Mouse (Mus musculus) CH12.LX (cell line): ENCODE results near the gene Pax5. TPM values are rescaled to one million over a fixed set of nuclear protein-coding genes. Genes with fewer than 3 reads are reported as not detected.

Experiments used
- DNase-seq: peaks from one replicate; pipeline ENCODE4 v3.0.0-alpha.2; 2013; ENCODE audit errors: extremely low read depth
- H3K27ac ChIP-seq: 2 replicates; pipeline ENCODE4 v1.5.1; 2012; ENCODE audit warnings: low read depth, mild to moderate bottlenecking, control low read depth, moderate library complexity; ENCODE audit not compliant: insufficient read depth
- H3K27me3 ChIP-seq: replicated peaks from 2 replicates; pipeline ENCODE3; 2012; ENCODE audit warnings: inconsistent platforms
- H3K36me3 ChIP-seq, 2 experiments: replicated peaks in 1 of 2; 2 replicates each; pipeline versions ENCODE3 to v1.6.1; 2012; ENCODE audit warnings: inconsistent platforms in 1 of 2, low read length in 1 of 2, mild to moderate bottlenecking in 1 of 2, mixed read lengths in 1 of 2, moderate library complexity in 1 of 2; ENCODE audit not compliant: control insufficient read depth in 1 of 2, insufficient read depth in 1 of 2
- H3K4me1 ChIP-seq, 2 experiments: 2 replicates each; pipeline ENCODE4 v1.6.1; 2012; ENCODE audit warnings: inconsistent platforms in 1 of 2, moderate library complexity in 1 of 2; ENCODE audit not compliant: insufficient read depth in 2 of 2, control insufficient read depth in 1 of 2
- H3K4me2 ChIP-seq: 2 replicates; pipeline ENCODE4 v1.6.1; 2012; ENCODE audit warnings: low read depth, mild to moderate bottlenecking, control low read depth; ENCODE audit not compliant: poor library complexity, insufficient read depth, severe bottlenecking
- H3K4me3 ChIP-seq, 3 experiments: fragments of 150-350 bp in 1 of 3; sonication (generic) in 1 of 3; replicated peaks in 1 of 3; 2 replicates each; pipeline versions ENCODE3 to v1.5.1; 2011 to 2012; ENCODE audit warnings: low read depth in 2 of 3, low read length in 2 of 3, mild to moderate bottlenecking in 2 of 3, moderate library complexity in 2 of 3, control low read depth in 1 of 3, improper control_type of control experiment in 1 of 3, inconsistent platforms in 1 of 3, mixed read lengths in 1 of 3; ENCODE audit not compliant: poor library complexity in 1 of 3
- H3K79me2 ChIP-seq: replicated peaks from 2 replicates; pipeline ENCODE4 v1.6.1; 2012; ENCODE audit warnings: mild to moderate bottlenecking, moderate library complexity; ENCODE audit not compliant: control insufficient read depth, poor library complexity, insufficient read depth, severe bottlenecking; ENCODE audit errors: extremely low read depth
- H3K9ac ChIP-seq: 2 replicates; pipeline ENCODE4 v1.6.1; 2012; ENCODE audit warnings: low read depth, mild to moderate bottlenecking, control low read depth, moderate library complexity; ENCODE audit not compliant: insufficient read depth
- H3K9me3 ChIP-seq: replicated peaks from 2 replicates; pipeline ENCODE3; 2012; ENCODE audit warnings: low read length, inconsistent platforms, mixed read lengths
- CHD1 ChIP-seq: IDR thresholded peaks from 2 replicates; pipeline ENCODE4 v1.6.1; 2012; ENCODE audit warnings: low read depth, low read length, improper control_type of control experiment, inconsistent platforms
- CTCF ChIP-seq, 2 experiments: IDR thresholded peaks in 1 of 2; conservative IDR thresholded peaks in 1 of 2; 2 replicates each; pipeline ENCODE4 v1.5.1; 2011 to 2012; ENCODE audit warnings: low read depth in 2 of 2, low read length in 2 of 2, improper control_type of control experiment in 1 of 2, inconsistent platforms in 1 of 2, mild to moderate bottlenecking in 1 of 2, moderate library complexity in 1 of 2
- E2F4 ChIP-seq: IDR thresholded peaks from 2 replicates; pipeline ENCODE4 v1.6.1; 2011; ENCODE audit warnings: low read depth, low read length, improper control_type of control experiment; ENCODE audit not compliant: insufficient replicate concordance
- ELF1 ChIP-seq: IDR thresholded peaks from 2 replicates; pipeline ENCODE4 v1.6.1; 2014; ENCODE audit warnings: low read depth, mild to moderate bottlenecking, inconsistent platforms, low read length, improper control_type of control experiment
- ETS1 ChIP-seq: conservative IDR thresholded peaks from 2 replicates; pipeline ENCODE4 v1.6.1; 2012; ENCODE audit warnings: low read depth, mild to moderate bottlenecking, inconsistent platforms, low read length, improper control_type of control experiment, moderate library complexity
- GABPA ChIP-seq: IDR thresholded peaks from 2 replicates; pipeline ENCODE4 v1.6.1; 2012; ENCODE audit warnings: low read depth, low read length, improper control_type of control experiment, inconsistent platforms; ENCODE audit not compliant: insufficient replicate concordance
- IRF4 ChIP-seq: IDR thresholded peaks from 2 replicates; pipeline ENCODE4 v1.6.1; 2014; ENCODE audit warnings: low read depth, mild to moderate bottlenecking, inconsistent platforms, low read length, improper control_type of control experiment
- MAX ChIP-seq: IDR thresholded peaks from 2 replicates; pipeline ENCODE4 v1.6.1; 2011; ENCODE audit warnings: low read length, improper control_type of control experiment
- MEF2A ChIP-seq: IDR thresholded peaks from 2 replicates; pipeline ENCODE4 v1.6.1; 2014; ENCODE audit warnings: low read depth, mild to moderate bottlenecking, inconsistent platforms, low read length, improper control_type of control experiment, borderline replicate concordance
- MXI1 ChIP-seq: IDR thresholded peaks from 2 replicates; pipeline ENCODE4 v1.6.1; 2011; ENCODE audit warnings: mild to moderate bottlenecking, low read depth, low read length, improper control_type of control experiment
- PAX5 ChIP-seq: IDR thresholded peaks from 2 replicates; pipeline ENCODE4 v1.6.1; 2012; ENCODE audit warnings: low read length, inconsistent platforms, mixed read lengths
- RAD21 ChIP-seq: IDR thresholded peaks from 2 replicates; pipeline ENCODE4 v1.6.1; 2011; ENCODE audit warnings: low read depth, mild to moderate bottlenecking, low read length, improper control_type of control experiment, moderate library complexity
- TBP ChIP-seq: conservative IDR thresholded peaks from 2 replicates; pipeline ENCODE4 v1.6.1; 2011; ENCODE audit warnings: low read depth, low read length, improper control_type of control experiment
- USF2 ChIP-seq: conservative IDR thresholded peaks from 2 replicates; pipeline ENCODE4 v1.6.1; 2011; ENCODE audit warnings: low read depth, low read length, improper control_type of control experiment
- ZC3H11A ChIP-seq: IDR thresholded peaks from 2 replicates; pipeline ENCODE4 v1.6.1; 2012; ENCODE audit warnings: low read depth, mild to moderate bottlenecking, inconsistent platforms, low read length, improper control_type of control experiment
- ZNF384 ChIP-seq: IDR thresholded peaks from 2 replicates; pipeline ENCODE4 v1.6.1; 2012; ENCODE audit warnings: low read depth, low read length, improper control_type of control experiment, inconsistent platforms
- dilution Hi-C: fragments of 300-500 bp; cut with MboI; formaldehyde crosslinking; loops from 2 replicates; pipeline ENCODE4 v1.14.3; 2020; ENCODE audit warnings: low sequenced_read_pairs; ENCODE audit not compliant: extremely low pct_unique_long_range_greater_than_20kb, extremely low pct_ligation_motif_present
- in situ Hi-C: fragments of 300-500 bp; cut with MboI; formaldehyde crosslinking; loops from 3 replicates; pipeline ENCODE4 v1.14.3; 2019; ENCODE audit warnings: low sequenced_read_pairs, low pct_ligation_motif_present, low pct_unique_long_range_greater_than_20kb, mixed read lengths
- polyA plus RNA-seq: library from polyadenylated mRNA; unstranded; fragments of >175 nt; gene quantifications from 2 replicates; pipeline ENCODE4 v1.2.1, GENCODE M21; 2012; ENCODE audit warnings: low read depth; ENCODE audit not compliant: insufficient read length
- total RNA-seq, 2 experiments: library from RNA; depleted of rRNA; stranded (reverse); fragments of 300-350 nt in 1 of 2; fragments of >200 nt in 1 of 2; gene quantifications; 2 replicates each; pipeline ENCODE4 v1.2.3; 2012 to 2014

Pax5 gene
- total and polyA plus RNA-seq, 3 experiments = 13.5 to 57.4 (median 21.8) TPM

GRCm38 (mm10) chr4:44740471-44740870 lies 30.2 kb upstream of the Pax5 start:
- no peak overlapping the region for H3K4me3 ChIP-seq
- H3K79me2 ChIP-seq = no peaks in the 10 kb centered on the region
- peaks cover 8% of the 10 kb centered on the region for H3K9me3 ChIP-seq
- H3K4me2 ChIP-seq = no peak overlapping the region
- no peaks in the 10 kb centered on the region for H3K4me1 ChIP-seq
- no peaks in the 10 kb centered on the region for H3K36me3 ChIP-seq
- no peaks in the 10 kb centered on the region for H3K27me3 ChIP-seq
- TF ChIP-seq ZNF384 (no peak), USF2 (no peak), RAD21 (no peak), TBP (no peak), ELF1 (no peak), GABPA (no peak)
- H3K27ac ChIP-seq = no peak overlapping the region
- no peak overlapping the region for H3K9ac ChIP-seq
- no peak for DNase-seq
- in situ Hi-C loops (no loop called here), dilution Hi-C loops (no loop called here)

- Histone ChIP-seq H3K27me3 (no peaks in the 10 kb centered on the region), H3K27ac (no peak overlapping the region)
- DNase-seq = no peak
- TF ChIP-seq CTCF (conservative IDR thresholded peaks at IDR 0.05 in 1 of 2, IDR thresholded peaks at IDR 0.05 in 1 of 2; ENCODE audit: low read depth in 2 of 2, low read length in 2 of 2) = no peak
- TF ChIP-seq PAX5 = no peak
- TF ChIP-seq MAX = no peak
- no peak for TF ChIP-seq IRF4
- no peak for TF ChIP-seq ETS1
- TF ChIP-seq MXI1 = no peak
- TF ChIP-seq, all 38 proteins: peak for 0
- in situ Hi-C loops = no loop called here
- H3K4me1 ChIP-seq = peaks cover 0 to 14% of the 10 kb centered on the region in 2 experiments; a peak in 1 of 4 replicates
- dilution Hi-C loops = no loop called here
- no peaks in the 10 kb centered on the region for H3K79me2 ChIP-seq
- H3K4me2 ChIP-seq = no peak overlapping the region
- no peaks in the 10 kb centered on the region for H3K9me3 ChIP-seq
- no peak overlapping the region for H3K9ac ChIP-seq
- no peaks in the 10 kb centered on the region for H3K36me3 ChIP-seq
- H3K4me3 ChIP-seq = no peak overlapping the region
These were observed 10.9 kb upstream of the Pax5 start for GRCm38 (mm10) chr4:44721237-44721636.

GRCm38 (mm10) chr4:44720046-44720445 lies 9.8 kb upstream of the Pax5 start:
- no peaks in the 10 kb centered on the region for H3K9me3 ChIP-seq
- no peaks in the 10 kb centered on the region for H3K79me2 ChIP-seq
- DNase-seq = no peak
- no peak for TF ChIP-seq E2F4
- TF ChIP-seq ZC3H11A = no peak
- TF ChIP-seq MEF2A = no peak
- no peak for TF ChIP-seq CHD1
- TF ChIP-seq GABPA = no peak
- TF ChIP-seq TBP = no peak
- no peak overlapping the region for H3K9ac ChIP-seq
- dilution Hi-C loops (no loop called here), in situ Hi-C loops (no loop called here)
- no peaks in the 10 kb centered on the region for H3K36me3 ChIP-seq
- no peak overlapping the region for H3K4me3 ChIP-seq
- no peak overlapping the region for H3K27ac ChIP-seq
- no peak overlapping the region for H3K4me2 ChIP-seq
- H3K27me3 ChIP-seq = no peaks in the 10 kb centered on the region
- peaks cover 0 to 14% of the 10 kb centered on the region in 2 experiments; a peak in 1 of 4 replicates for H3K4me1 ChIP-seq
